Mouse (Mus musculus) embryonic facial prominence, embryonic 13.5 days (tissue): ENCODE measurements around the gene Sv2c. TPM values are rescaled to one million over a fixed set of nuclear protein-coding genes. Genes with fewer than 3 reads are reported as not detected.

Experiments used
- ATAC-seq: fragments of 200-750 bp; cut with Nextera tagmentation; 2 replicates; pipeline ENCODE4 v1.8.0; 2017; ENCODE audit warnings: low read depth; ENCODE audit not compliant: insufficient number of reproducible peaks, insufficient read depth, low FRiP score, low TSS enrichment
- H3K27ac ChIP-seq: fragments of 300-500 bp; sonication (generic); 2 replicates; pipeline ENCODE4 v1.5.1; 2015; ENCODE audit warnings: moderate library complexity, mild to moderate bottlenecking, inconsistent platforms
- H3K27me3 ChIP-seq: fragments of 300-500 bp; sonication (generic); 2 replicates; pipeline ENCODE4 v1.6.1; 2015; ENCODE audit warnings: mild to moderate bottlenecking, inconsistent platforms
- H3K36me3 ChIP-seq: fragments of 300-500 bp; sonication (generic); 2 replicates; pipeline ENCODE4 v1.6.1; 2015; ENCODE audit warnings: mild to moderate bottlenecking, inconsistent platforms
- H3K4me1 ChIP-seq: fragments of 300-500 bp; sonication (generic); 2 replicates; pipeline ENCODE4 v1.6.1; 2015; ENCODE audit warnings: inconsistent platforms
- H3K4me2 ChIP-seq: fragments of 300-500 bp; sonication (generic); 2 replicates; pipeline ENCODE4 v1.6.1; 2015; ENCODE audit warnings: moderate library complexity, mild to moderate bottlenecking, inconsistent platforms
- H3K4me3 ChIP-seq: fragments of 300-500 bp; sonication (generic); 2 replicates; pipeline ENCODE4 v1.5.1; 2015; ENCODE audit warnings: mild to moderate bottlenecking, inconsistent platforms
- H3K9ac ChIP-seq: fragments of 300-500 bp; sonication (generic); 2 replicates; pipeline ENCODE4 v1.6.1; 2015; ENCODE audit warnings: mild to moderate bottlenecking, inconsistent platforms
- H3K9me3 ChIP-seq: fragments of 300-500 bp; sonication (generic); 2 replicates; pipeline ENCODE4 v1.6.1; 2016; ENCODE audit warnings: inconsistent platforms
- WGBS: fragments of 180-500 bp; shearing (Covaris S2); methylation state at CpG from one replicate; pipeline ENCODE4 v1.1.7; 2015; ENCODE audit warnings: mixed read lengths; 5-methylcytosine and 5-hydroxymethylcytosine counted together
- polyA plus RNA-seq: library from polyadenylated mRNA; unstranded; fragments of >200 nt; fragmentation: Nextera tagmentation; extraction: Ambion mirVana; gene quantifications from 2 replicates; pipeline ENCODE4 v1.2.1, GENCODE M21; 2015

Sv2c gene
- polyA plus RNA-seq, 1 experiment from 2014 or later = 1.5 TPM

DNA sequence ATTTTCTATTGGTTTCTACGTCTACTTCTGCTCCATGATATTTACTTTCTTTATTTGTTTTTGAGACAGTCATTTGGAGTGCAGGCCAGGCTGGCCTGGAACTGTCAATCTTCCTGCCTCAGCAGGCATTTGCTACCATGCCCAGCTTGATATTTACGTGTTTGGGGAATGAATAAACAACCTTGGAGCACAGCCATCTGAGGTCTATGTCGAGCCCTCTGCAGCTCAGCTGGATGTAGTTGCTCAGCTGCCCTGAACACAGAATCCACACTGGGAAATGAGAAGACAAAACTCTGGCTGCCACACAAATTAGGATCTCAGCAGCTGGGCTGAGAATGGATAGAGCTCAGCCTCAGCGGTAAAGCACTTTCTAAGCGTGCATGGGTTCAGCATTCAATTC, 191.6 kb downstream of the Sv2c start:
- no peak overlapping the region for H3K9ac ChIP-seq
- 67% methylated on average over 5 of the region's 5 CpGs for WGBS
- H3K36me3 ChIP-seq = no peaks in the 10 kb centered on the region
- no peak overlapping the region for H3K27ac ChIP-seq
- no peaks in the 10 kb centered on the region for H3K9me3 ChIP-seq
- H3K4me2 ChIP-seq = no peak overlapping the region
- H3K27me3 ChIP-seq = no peaks in the 10 kb centered on the region
- H3K4me3 ChIP-seq = no peak overlapping the region
- no peaks in the 10 kb centered on the region for H3K4me1 ChIP-seq
- ATAC-seq = no peak

- 63% methylated on average over 2 of the region's 2 CpGs for WGBS
- 0 out of 2 replicates have a peak, but pooled peaks cover 2% of the 10 kb centered on the region for H3K9me3 ChIP-seq
Observed at GRCm38 (mm10) chr13:95924201-95924621, 208.2 kb downstream of the Sv2c start.

GRCm38 (mm10) chr13:95922626-95923025, 209.8 kb downstream of the Sv2c start:
- Histone ChIP-seq H3K27ac (no peak overlapping the region), H3K36me3 (no peaks in the 10 kb centered on the region), H3K4me2 (no peak overlapping the region), H3K4me1 (no peaks in the 10 kb centered on the region), H3K27me3 (no peaks in the 10 kb centered on the region), H3K9me3 (0 out of 2 replicates have a peak, but pooled peaks cover 2% of the 10 kb centered on the region), H3K4me3 (no peak overlapping the region), H3K9ac (no peak overlapping the region)
- ATAC-seq = no peak
- WGBS = 89% methylated on average over 4 of the region's 4 CpGs

More at GRCm38 (mm10) chr13:95924201-95924621, 208.2 kb downstream of the Sv2c start:
- Histone ChIP-seq H3K9ac (no peak overlapping the region), H3K4me1 (no peaks in the 10 kb centered on the region), H3K27ac (no peak overlapping the region), H3K36me3 (no peaks in the 10 kb centered on the region), H3K27me3 (no peaks in the 10 kb centered on the region), H3K4me2 (no peak overlapping the region), H3K4me3 (no peak overlapping the region)
- ATAC-seq = no peak

DNA sequence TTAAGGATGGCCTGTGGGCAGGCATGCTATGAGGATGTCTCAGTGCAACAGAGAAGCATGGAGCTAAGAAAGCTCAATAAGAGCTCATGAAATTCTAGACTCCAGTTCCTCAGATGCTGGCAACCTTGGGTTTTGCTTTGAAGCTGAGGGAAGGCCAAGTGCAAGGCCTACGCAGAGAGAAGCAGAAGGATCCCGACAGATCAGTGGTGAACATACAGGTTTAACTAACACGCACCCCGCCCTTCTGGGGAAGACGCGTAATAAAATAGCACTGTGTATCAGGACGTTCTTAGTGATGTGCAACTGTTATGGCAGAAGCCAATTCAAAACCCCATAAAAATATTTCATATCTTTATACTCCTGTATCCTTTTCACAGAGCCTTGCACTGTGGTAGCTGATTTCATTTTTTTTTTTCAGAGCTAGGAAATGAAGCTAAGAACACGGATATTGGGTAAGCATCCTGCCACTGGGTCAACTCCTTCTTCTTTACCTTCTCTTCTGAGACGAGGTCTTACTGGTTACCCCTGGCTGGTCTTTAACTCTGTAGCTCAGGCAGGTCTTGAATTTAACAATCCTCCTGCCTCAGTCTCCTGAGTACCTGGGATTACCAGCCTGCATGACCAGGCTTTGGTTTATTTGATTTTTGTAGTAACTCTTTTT, 213.6 kb downstream of the Sv2c start:
- no peaks in the 10 kb centered on the region for H3K4me1 ChIP-seq
- WGBS = 87% methylated on average over 9 of the region's 9 CpGs
- no peak overlapping the region for H3K4me3 ChIP-seq
- H3K27me3 ChIP-seq = no peaks in the 10 kb centered on the region
- H3K9ac ChIP-seq = no peak overlapping the region
- no peak overlapping the region for H3K4me2 ChIP-seq
- H3K27ac ChIP-seq = no peak overlapping the region
- ATAC-seq = no peak
- 0 out of 2 replicates have a peak, but pooled peaks cover 2% of the 10 kb centered on the region for H3K9me3 ChIP-seq
- H3K36me3 ChIP-seq = no peaks in the 10 kb centered on the region

DNA sequence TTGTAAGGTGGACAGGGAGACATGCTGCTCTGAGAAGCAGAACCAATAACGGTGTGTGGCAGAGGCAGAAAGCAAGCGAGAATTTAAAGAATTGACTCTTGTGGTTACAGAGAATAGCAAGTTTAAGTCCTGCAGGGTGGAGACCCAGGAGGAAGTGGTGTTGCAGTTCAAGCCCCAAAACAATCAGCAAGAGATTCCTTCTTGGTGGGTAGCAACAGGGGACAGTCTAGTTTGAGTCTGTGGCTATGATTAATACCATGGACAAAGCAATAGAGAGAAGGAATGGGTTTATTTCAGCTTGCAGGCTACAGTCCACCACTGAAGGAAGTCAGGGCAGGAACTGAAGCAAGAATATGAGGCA, 219.4 kb downstream of the Sv2c start:
- Histone ChIP-seq H3K4me3 (no peak overlapping the region), H3K36me3 (no peaks in the 10 kb centered on the region), H3K27me3 (no peaks in the 10 kb centered on the region), H3K27ac (no peak overlapping the region), H3K9ac (no peak overlapping the region), H3K4me2 (no peak overlapping the region), H3K4me1 (peaks cover 17% of the 10 kb centered on the region; the same call in 1 of the 2 replicates), H3K9me3 (no peaks in the 10 kb centered on the region)
- no peak for ATAC-seq
- 65% methylated on average over 2 of the region's 2 CpGs for WGBS

DNA sequence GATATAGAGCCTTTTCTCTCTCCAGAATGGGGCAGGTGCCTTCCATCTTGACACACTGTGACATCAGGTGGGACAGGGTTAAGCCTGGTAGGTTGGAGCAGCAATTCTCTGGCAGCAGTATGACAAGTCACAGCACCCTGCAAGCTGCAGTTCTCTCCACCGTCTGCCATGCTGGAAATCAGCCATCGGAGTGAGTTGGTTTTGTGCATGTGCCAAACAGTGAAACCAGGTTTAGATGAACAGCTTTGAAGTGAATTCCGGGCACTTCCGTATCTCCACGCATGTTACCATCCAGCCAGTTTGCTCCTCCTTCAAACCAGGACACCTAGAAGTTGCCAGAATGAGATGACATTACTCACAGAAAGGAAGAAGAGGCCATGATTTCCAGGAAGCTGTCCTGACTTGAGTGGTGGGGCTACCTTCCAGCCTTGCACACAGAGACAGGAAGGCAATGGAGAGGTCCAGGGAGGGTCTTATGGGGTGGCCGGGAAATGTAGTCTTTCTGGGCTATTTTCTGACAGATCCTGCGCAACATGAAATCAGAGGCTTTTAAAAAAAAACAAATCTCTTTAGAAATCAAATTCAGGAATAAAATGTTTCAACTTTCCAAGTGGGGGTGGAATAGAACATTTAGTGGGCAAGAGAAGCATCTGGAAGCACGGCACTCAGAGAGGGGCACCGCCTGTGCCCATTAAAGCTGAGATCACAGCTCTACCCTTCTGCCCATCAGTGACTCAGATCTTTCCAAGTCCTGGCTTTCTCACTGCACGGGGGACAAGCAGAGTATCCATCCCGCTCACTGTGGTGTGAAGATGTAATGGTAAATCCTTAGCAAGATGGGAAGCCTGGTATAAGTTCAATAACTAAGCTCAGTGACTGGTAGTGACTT, 220.0 kb downstream of the Sv2c start:
- 76% methylated on average over 11 of the region's 11 CpGs for WGBS
- Histone ChIP-seq H3K27ac (no peak overlapping the region), H3K4me3 (no peak overlapping the region)

DNA sequence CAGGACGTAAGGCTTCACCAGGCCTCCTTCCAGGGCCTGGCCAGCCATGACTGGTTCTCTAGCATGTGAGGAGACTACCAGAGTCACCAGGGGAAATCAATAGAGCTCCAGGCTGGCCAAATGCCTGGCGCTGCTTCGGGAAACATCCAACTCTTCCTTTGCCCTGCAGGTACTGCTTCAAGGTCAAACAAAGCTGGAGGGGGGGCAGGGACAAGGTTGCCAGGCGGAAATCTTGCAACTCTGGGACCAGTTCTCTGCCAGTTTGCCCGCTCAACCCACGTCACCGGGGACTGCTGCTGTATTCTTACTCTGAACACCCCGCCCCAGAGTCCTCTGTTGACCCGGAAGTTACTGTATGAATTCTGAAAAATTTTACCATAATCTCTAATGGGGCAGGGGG, 222.1 kb downstream of the Sv2c start:
- H3K4me3 ChIP-seq = no peak overlapping the region
- H3K4me1 ChIP-seq = peaks cover 17% of the 10 kb centered on the region; the same call in 1 of the 2 replicates
- H3K9ac ChIP-seq = no peak overlapping the region
- 78% methylated on average over 9 of the region's 9 CpGs for WGBS
- no peak for ATAC-seq
- no peak overlapping the region for H3K27ac ChIP-seq
- no peaks in the 10 kb centered on the region for H3K9me3 ChIP-seq
- no peak overlapping the region for H3K4me2 ChIP-seq
- no peaks in the 10 kb centered on the region for H3K36me3 ChIP-seq
- no peaks in the 10 kb centered on the region for H3K27me3 ChIP-seq

More for the DNA sequence above, 220.0 kb downstream of the Sv2c start:
- Histone ChIP-seq H3K4me1 (peaks cover 17% of the 10 kb centered on the region; the same call in 1 of the 2 replicates), H3K36me3 (no peaks in the 10 kb centered on the region), H3K9ac (no peak overlapping the region), H3K9me3 (no peaks in the 10 kb centered on the region), H3K27me3 (no peaks in the 10 kb centered on the region), H3K4me2 (no peak overlapping the region)
- no peak for ATAC-seq

DNA sequence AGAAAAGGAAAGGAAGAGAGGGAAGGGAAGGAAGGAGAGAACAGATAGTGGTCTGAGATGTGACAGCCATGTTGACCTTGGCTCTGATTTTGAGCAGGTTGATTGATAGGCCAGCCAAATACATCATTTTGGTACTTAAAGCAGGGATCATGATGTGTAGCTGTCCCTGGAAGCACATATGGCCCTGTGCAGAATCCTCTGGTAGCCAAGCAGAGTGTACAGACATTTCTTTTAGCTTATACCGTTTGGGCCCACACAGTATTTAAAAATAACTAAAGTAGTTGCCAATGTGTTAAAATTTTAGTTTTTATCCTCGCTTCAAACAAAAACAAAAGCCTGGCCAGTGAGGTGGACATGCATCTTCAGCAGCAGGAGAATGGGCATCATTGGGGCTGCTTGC, 223.1 kb downstream of the Sv2c start:
- Histone ChIP-seq H3K27ac (no peak overlapping the region), H3K36me3 (no peaks in the 10 kb centered on the region), H3K9ac (no peak overlapping the region), H3K27me3 (no peaks in the 10 kb centered on the region), H3K4me3 (no peak overlapping the region), H3K4me1 (peaks cover 17% of the 10 kb centered on the region; the same call in 1 of the 2 replicates), H3K9me3 (no peaks in the 10 kb centered on the region), H3K4me2 (no peak overlapping the region)
- 65% methylated on average over 2 of the region's 2 CpGs for WGBS
- ATAC-seq = no peak

Other genes with a start within 250 kb of the Sv2c start
- 15.1 and 16.5 TPM in 2 replicates for gene Iqgap2, start 240.7 kb downstream of the Sv2c start, polyA plus RNA-seq
- gene Gm20075, start 51.2 kb downstream of the Sv2c start, polyA plus RNA-seq = 26.2 and 32.6 TPM in 2 replicates
- gene Gm17190, start 50.5 kb downstream of the Sv2c start, polyA plus RNA-seq = 0.25 TPM in 1 of 2 replicates, not detected in the other